Mouse (Mus musculus): ENCODE measurements around the gene Adam11. TPM values are rescaled to one million over a fixed set of nuclear protein-coding genes. Genes with fewer than 3 reads are reported as not detected.

The Adam11 gene
- polyA plus RNA-seq, 2 experiments from 2014 or later, result not detected

Other genes starting within 250 kb of the Adam11 start
- gene Gpatch8, start 205.0 kb upstream of the Adam11 start, polyA plus RNA-seq (2017; shearing (Covaris generic)), result 10 to 100 TPM; 64.2 to 75.8 TPM
- gene Gm11627, start 182.0 kb upstream of the Adam11 start, polyA plus RNA-seq (2017; shearing (Covaris generic)), result not detected
- gene Fzd2, start 157.0 kb upstream of the Adam11 start, polyA plus RNA-seq (2017; shearing (Covaris generic)), result not detected
- under 1 TPM in 1 of 2 experiments, not detected in 1; 0.16 TPM for gene Meioc, start 97.7 kb upstream of the Adam11 start, polyA plus RNA-seq (2017; shearing (Covaris generic))
- gene Ccdc43, start 63.7 kb upstream of the Adam11 start, polyA plus RNA-seq (2017; shearing (Covaris generic)), result 10 to 100 TPM; 30.6 to 38.0 TPM
- gene Gjc1, start 58.3 kb downstream of the Adam11 start, polyA plus RNA-seq (2017; shearing (Covaris generic)), result under 1 TPM in 1 of 2 experiments, not detected in 1; 0.28 TPM
- gene Higd1b, start 74.4 kb downstream of the Adam11 start, polyA plus RNA-seq (2017; shearing (Covaris generic)), result not detected
- gene Eftud2, start 119.5 kb downstream of the Adam11 start, polyA plus RNA-seq (2017; shearing (Covaris generic)), result 100 to 1,000 TPM in 1 of 2 experiments, 10 to 100 TPM in 1; 97.2 to 170 TPM
- gene Ccdc103, start 119.8 kb downstream of the Adam11 start, polyA plus RNA-seq (2017; shearing (Covaris generic)), result not detected
- not detected for gene Fam187a, start 123.7 kb downstream of the Adam11 start, polyA plus RNA-seq (2017; shearing (Covaris generic))
- gene Gfap, start 139.5 kb downstream of the Adam11 start, polyA plus RNA-seq (2017; shearing (Covaris generic)), result not detected
- gene Kif18b, start 163.7 kb downstream of the Adam11 start, polyA plus RNA-seq (2017; shearing (Covaris generic)), result under 1 TPM; 0.28 to 0.76 TPM
- gene C1ql1, start 185.2 kb downstream of the Adam11 start, polyA plus RNA-seq (2017; shearing (Covaris generic)), result not detected